Mouse (Mus musculus): Measurements from ENCODE around the gene Spata21. TPM values are rescaled to one million over a fixed set of nuclear protein-coding genes. Genes with fewer than 3 reads are reported as not detected.

Gene Spata21
- total RNA-seq, 2 experiments from 2014 or later = 0.76 TPM; not detected in 1

GRCm38 (mm10) chr4:141073661-141074060 is 14.5 kb upstream of the Spata21 start:
- peak in 1 of 2 experiments; percentile 52 for DNase-seq (ENCODE audit: low spot score in 2 of 2)

DNA sequence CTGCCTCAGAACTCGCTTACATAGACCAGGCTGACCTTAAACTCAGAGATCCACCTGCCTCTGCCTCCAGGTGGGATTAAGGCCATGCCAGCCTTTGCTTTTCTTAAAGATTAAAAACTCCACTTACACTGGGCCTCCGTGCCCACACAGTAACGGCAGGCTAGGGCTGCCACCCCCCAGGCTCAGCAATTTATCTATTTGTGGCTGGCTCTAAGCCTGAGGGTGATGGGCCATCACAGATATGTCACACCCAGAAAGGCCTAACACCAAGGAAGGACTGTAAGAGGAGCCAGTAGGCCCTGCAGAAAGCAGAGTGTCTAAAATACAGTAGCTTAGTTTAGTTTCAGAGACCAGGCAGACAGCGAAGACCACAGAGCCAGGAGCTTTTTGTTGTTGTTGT is 14.0 kb upstream of the Spata21 start:
- DNase-seq (ENCODE audit: low spot score in 2 of 2) = no peak

DNA sequence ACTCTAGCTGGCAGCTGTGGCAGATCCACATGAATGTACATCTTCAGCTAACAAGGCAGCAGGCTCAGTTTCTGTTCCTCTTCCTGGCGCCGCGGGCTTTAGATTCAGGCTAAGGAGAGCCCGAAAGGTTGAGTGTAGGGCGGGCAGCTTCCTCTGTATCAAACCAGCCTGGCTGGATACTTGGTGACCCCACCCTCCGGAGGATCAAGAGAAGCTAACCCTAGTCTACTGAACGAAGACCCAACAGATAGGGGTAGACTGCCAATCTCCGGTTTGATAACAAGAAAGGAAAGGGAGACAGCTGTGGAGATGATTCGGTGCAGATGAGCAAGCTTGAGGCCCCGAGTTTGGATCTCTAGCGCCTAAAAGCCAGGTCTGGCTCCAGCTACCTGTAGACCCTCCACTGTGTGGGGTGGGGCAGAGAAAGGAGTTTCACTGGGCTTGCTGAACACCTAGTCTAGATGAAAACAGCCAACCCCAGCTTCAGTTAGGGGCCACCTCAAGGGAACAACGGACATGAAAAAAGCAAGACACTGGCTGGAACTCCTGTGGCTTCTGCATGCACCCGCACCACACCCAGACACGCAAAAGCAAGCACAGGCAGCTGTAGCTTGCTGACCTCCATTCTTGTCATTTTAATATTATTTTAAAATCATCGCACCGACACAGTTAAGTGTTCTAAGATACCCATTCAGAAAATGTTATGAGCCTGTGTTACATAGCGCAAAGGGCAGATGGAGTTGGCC is 11.2 kb upstream of the Spata21 start:
- DNase-seq (ENCODE audit: low spot score in 2 of 2) = no peak

DNA sequence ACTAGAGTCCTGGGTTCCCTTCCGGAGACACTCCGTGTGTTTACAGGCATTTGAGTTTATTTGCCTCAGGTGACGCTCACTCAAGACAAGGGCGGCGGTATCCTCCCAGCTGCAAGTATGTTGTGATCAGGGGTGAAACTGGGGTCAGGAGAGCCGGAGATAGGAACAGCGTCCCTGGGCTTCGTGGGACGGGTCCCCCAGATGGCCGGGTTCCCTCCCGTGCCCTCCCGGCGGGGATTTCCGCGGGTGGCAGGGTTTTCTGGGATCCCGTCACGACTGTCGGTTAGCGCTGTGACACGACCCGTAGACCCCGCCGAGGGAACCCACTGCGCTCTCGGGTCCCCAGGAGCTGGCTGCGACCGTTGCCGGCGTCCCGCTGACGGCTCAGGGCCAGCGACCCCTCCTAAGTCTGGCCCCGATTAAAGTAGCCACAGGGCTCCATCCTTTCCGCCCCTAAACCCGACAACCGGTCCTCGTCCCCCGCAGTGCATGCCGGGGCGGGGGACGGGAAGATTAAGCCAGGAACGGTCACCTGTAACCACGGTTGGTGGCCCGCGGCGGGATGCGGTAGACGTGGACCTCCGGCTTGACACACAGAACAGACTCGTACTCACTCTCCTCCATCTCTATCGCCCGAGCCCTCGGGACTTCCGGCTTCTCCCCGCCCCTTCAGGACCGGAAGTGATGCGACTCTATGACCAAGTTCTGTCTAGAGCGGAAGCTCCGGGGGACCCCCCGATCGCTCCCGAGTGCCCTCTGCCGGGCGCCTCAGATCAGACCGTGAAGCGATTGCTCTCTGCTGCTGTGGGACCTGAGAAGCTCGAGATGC is 10.2 kb upstream of the Spata21 start, which contains the start of gene Necap2:
Gene Necap2 (minus strand): TSS at position 677 of the 829 bp plus-strand sequence.
- DNase-seq (ENCODE audit: low spot score in 2 of 2) = peak; percentile 92 to 94

DNA sequence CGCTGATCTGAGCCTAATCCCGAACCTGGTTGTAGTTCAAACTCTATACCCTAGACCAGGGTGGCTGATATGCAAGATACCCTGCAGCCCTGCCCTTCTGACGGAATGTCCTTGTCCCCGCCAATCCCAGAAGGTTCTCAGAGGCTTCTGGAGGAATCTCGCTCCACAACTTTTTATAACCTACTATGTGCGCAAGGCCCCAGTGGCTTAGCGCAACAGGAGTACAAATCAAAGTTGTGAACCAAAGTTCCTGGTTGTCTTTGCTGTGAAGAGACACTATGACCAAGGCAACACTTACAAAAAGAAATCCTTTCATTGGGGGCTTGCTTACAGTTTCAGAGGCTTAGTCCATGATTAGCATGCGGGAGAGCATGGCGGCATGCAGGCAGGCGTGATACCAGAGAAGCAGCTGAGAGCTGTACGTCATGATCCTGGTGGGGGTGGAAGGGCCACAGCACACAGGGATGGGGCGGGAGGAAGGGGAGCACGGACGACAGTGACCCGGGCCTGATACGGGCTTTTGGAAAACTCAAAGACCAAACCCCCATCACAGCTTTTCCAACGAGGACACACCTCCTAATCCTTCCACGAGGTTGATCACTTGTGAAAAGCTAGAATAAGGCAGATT is 9.5 kb upstream of the Spata21 start:
- DNase-seq (ENCODE audit: low spot score in 2 of 2) = no peak

DNA sequence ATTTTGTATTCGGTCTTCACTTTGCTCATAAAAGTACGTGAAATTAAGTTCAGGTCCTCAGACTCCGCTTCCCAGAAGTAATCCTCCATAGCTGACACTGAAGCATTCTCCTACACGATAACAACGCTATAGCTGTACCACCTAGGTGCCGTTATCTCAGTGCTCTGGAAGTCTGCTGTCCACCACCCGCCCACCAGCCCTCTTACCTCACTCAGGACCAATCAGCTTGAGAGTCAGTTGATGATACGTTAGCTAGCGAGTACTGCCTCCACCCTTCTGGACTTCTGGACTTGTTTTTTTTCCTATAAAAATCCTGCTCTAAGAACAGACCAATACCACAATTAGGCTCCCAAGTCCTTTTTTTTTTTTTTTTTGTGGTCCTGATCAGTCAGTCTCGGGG is 1.3 kb upstream of the Spata21 start:
- no peak for DNase-seq (ENCODE audit: low spot score in 2 of 2)

- DNase-seq (ENCODE audit: low spot score in 2 of 2) = no peak
Observed at GRCm38 (mm10) chr4:141088714-141089113, 581 bp downstream of the Spata21 start.

DNA sequence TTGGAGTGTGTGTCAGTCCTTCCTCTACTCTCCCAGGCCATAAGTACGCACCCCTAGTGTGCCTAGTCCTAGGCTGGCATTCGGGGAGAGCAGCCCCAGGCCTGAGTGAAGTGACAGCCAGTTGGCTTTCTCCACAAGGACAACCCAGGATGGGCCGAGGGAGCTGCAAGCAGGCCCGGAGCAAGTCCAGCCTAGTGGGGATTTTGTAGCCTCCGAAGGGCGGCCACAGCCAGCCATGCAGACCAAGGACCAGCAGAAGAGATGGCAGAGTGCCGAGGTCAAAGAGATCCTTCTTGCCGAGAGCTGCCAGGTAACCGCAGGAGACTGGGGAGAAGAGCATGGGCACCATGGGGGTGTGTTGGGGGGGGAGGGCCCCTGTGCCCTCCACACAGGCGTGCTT is 6.9 kb downstream of the Spata21 start:
- DNase-seq (ENCODE audit: low spot score in 2 of 2) = no peak

DNA sequence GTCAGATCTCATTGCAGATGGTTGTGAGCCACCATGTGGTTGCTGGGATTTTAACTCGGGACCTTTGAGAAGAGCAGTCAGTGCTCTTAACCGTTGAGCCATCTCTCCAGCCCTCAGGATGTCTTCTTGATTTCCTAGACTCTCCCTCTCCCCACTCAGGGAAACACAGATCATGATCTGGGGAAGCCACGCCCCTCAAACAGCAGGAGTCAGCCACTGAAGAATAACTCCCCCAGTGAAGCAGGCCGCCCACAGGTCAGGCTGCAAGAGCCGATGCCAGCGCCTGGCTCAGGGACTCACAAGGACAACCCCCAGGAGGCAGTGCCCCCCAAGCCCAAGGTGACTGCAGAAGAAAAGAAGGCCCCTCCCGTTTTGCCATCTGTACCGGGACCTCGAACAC is 8.6 kb downstream of the Spata21 start:
- no peak for DNase-seq (ENCODE audit: low spot score in 2 of 2)

- DNase-seq (ENCODE audit: low spot score in 2 of 2) = no peak
Observed at GRCm38 (mm10) chr4:141098935-141099334, 10.8 kb downstream of the Spata21 start.

- no peak for DNase-seq (ENCODE audit: low spot score in 2 of 2)
Observed at GRCm38 (mm10) chr4:141099956-141100355, 11.8 kb downstream of the Spata21 start.

DNA sequence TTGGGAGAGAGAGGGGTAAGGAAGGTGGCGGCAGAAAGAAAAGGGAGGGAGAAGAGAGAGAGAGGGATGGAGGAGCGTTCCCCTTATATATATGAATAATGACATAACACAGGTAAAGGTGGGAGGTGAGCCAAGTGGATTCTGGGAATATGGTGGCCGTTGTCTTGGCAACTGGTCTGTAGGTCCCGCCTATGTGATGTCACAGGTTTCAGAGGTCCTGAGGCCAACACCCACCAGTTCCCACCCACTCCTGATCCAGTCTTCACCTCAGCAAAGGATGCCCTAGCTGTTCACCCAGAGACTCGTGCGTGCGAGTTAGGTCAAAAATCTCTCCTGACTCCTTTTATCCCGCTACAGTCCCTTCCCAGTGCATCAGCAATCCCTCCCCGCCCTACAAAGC is 13.2 kb downstream of the Spata21 start:
- no peak for DNase-seq (ENCODE audit: low spot score in 2 of 2)

- DNase-seq (ENCODE audit: low spot score in 2 of 2) = no peak
Observed at GRCm38 (mm10) chr4:141101855-141102254, 13.7 kb downstream of the Spata21 start.

- DNase-seq (ENCODE audit: low spot score in 2 of 2) = peak in 1 of 2 experiments; percentile 42
Observed at GRCm38 (mm10) chr4:141106526-141107183, 18.5 kb downstream of the Spata21 start.

DNA sequence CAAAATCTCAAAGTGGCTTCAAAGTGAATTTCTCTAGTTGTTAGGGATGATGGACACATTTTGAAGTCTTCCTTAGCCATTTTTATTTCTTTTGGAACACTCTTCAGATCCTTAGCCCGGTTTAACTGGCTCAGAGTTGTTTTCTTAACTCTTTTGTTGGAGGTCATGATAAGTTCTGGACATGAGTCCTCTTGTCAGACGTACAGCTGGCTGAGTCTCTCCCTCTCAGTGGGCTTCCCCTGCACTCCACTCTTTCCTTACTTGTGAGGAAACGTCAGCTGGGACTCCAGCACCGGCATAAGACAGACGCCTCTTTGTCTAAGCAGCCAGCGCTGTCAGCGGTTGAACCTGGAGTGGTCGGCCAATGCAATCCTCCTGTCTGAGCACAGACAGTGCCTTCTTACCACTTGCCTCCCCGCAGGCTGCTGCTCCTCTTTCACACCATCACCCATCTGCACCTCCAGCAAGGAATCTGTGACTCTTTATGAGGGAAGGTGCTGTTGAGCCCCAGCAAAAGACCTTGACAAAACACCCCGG is 20.1 kb downstream of the Spata21 start:
- DNase-seq (ENCODE audit: low spot score in 2 of 2) = no peak

- DNase-seq (ENCODE audit: low spot score in 2 of 2) = peak in 1 of 2 experiments; percentile 37
Observed at GRCm38 (mm10) chr4:141113831-141114230, 25.7 kb downstream of the Spata21 start.

- DNase-seq (ENCODE audit: low spot score in 2 of 2) = peak in 1 of 2 experiments; percentile 49
Observed at GRCm38 (mm10) chr4:141114521-141114981, 26.4 kb downstream of the Spata21 start.

DNA sequence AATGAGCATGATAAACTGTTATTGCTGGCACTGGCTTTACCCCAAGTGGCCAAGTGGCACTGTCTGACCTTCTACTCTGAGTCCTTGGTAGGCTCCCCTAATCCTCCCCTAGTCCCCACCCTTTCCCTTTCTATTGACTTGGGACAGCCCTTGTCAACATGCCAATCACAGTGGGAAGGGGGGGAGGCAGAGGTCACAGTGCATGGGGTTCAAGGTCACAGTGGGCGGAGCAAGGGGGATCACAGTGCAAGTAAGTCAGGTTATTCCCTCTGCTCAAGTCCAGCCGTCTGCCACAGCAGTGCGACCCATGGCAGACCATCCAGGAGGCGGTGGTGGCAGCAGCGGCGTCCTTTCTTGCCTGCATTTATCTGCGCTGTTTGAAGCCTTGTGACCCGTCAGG is 27.3 kb downstream of the Spata21 start:
- no peak for DNase-seq (ENCODE audit: low spot score in 2 of 2)

- no peak for DNase-seq (ENCODE audit: low spot score in 2 of 2)
Observed at GRCm38 (mm10) chr4:141118691-141119090, 30.6 kb downstream of the Spata21 start.

GRCm38 (mm10) chr4:141120700-141121099 is 32.6 kb downstream of the Spata21 start:
- DNase-seq (ENCODE audit: low spot score in 2 of 2) = peak; percentile 46 to 60

- DNase-seq (ENCODE audit: low spot score in 2 of 2) = no peak
Observed at GRCm38 (mm10) chr4:141122663-141123062, 34.5 kb downstream of the Spata21 start.

Measured in gastrocnemius, postnatal 4 days (tissue).